Mouse (Mus musculus) spleen, adult 2 months (tissue): Measurements from ENCODE around the gene Phlda2. TPM values are rescaled to one million over a fixed set of nuclear protein-coding genes. Genes with fewer than 3 reads are reported as not detected.
"Not testable (repeated sequence)": the region's sequence is repeated elsewhere in the genome, so short reads cannot be mapped to it uniquely, and the experiment has no call there.

Experiments used
- DNase-seq, 2 experiments: peaks; one replicate each; pipeline versions ENCODE4 v3.0.0 to v3.0.0-alpha.2; 2012 to 2021; ENCODE audit warnings: low spot score in 2 of 2, low read depth in 1 of 2
- H3K27ac ChIP-seq: fragments of 200-500 bp; 2 replicates; pipeline ENCODE4 v1.5.1; 2012; ENCODE audit warnings: low read length, inconsistent platforms; ENCODE audit not compliant: insufficient read depth
- H3K27me3 ChIP-seq: fragments of 200-500 bp; 2 replicates; pipeline ENCODE4 v1.6.1; 2012; ENCODE audit warnings: mild to moderate bottlenecking, moderate library complexity, low read length, inconsistent platforms; ENCODE audit not compliant: control insufficient read depth, insufficient read depth
- H3K36me3 ChIP-seq: fragments of 200-500 bp; 2 replicates; pipeline ENCODE4 v1.6.1; 2012; ENCODE audit warnings: mild to moderate bottlenecking, low read length, inconsistent platforms; ENCODE audit not compliant: control insufficient read depth, insufficient read depth
- H3K4me1 ChIP-seq: fragments of 200-500 bp; 2 replicates; pipeline ENCODE4 v1.6.1; 2011; ENCODE audit warnings: inconsistent platforms; ENCODE audit not compliant: control insufficient read depth, insufficient read depth, insufficient read length
- H3K4me3 ChIP-seq: fragments of 200-500 bp; 2 replicates; pipeline ENCODE4 v1.5.1; 2011; ENCODE audit warnings: mild to moderate bottlenecking, inconsistent platforms; ENCODE audit not compliant: insufficient read depth, insufficient read length; ENCODE audit errors: extremely low read depth
- CTCF ChIP-seq: fragments of 200-500 bp; IDR thresholded peaks from 2 replicates; pipeline ENCODE4 v1.5.1; 2011; ENCODE audit warnings: mild to moderate bottlenecking, inconsistent platforms; ENCODE audit not compliant: insufficient read depth, insufficient read length, insufficient replicate concordance; ENCODE audit errors: extremely low read depth
- POLR2A ChIP-seq: fragments of 200-500 bp; IDR thresholded peaks from 2 replicates; pipeline ENCODE4 v1.6.1; 2011; ENCODE audit warnings: low read depth, low read length, inconsistent platforms
- WGBS: fragments of 180-500 bp; shearing (Covaris S2); methylation state at CpG from one replicate; pipeline ENCODE4 v1.1.7; 2018; 5-methylcytosine and 5-hydroxymethylcytosine counted together
- polyA plus RNA-seq: library from polyadenylated mRNA; depleted of rRNA; stranded (reverse); fragments of >200 nt; gene quantifications from 2 replicates; pipeline ENCODE4 v1.2.3, GENCODE M21; 2012

The Phlda2 gene
- polyA plus RNA-seq, 1 experiment: 0.37 TPM

- Histone ChIP-seq H3K4me3 (no peak overlapping the region), H3K27me3 (no peaks in the 10 kb centered on the region), H3K4me1 (peaks cover 6% of the 10 kb centered on the region), H3K36me3 (peaks cover 39% of the 10 kb centered on the region), H3K27ac (no peak overlapping the region)
- DNase-seq: no peak
- WGBS: 92% methylated on average over 1 of the region's 1 CpGs
- TF ChIP-seq POLR2A: no peak
- TF ChIP-seq CTCF: no peak
Observed at GRCm38 (mm10) chr7:143538671-143539070, 35.7 kb upstream of the Phlda2 start.

GRCm38 (mm10) chr7:143538229-143538628 is 35.3 kb upstream of the Phlda2 start:
- H3K27me3 ChIP-seq, H3K4me1 ChIP-seq, DNase-seq, H3K4me3 ChIP-seq, H3K27ac ChIP-seq: not testable (repeated sequence)
- WGBS: 82% methylated on average over 6 of the region's 6 CpGs
- peaks cover 43% of the 10 kb centered on the region for H3K36me3 ChIP-seq

- Histone ChIP-seq H3K27ac (no peak overlapping the region), H3K4me3 (no peak overlapping the region), H3K27me3 (no peaks in the 10 kb centered on the region), H3K36me3 (peaks cover 53% of the 10 kb centered on the region), H3K4me1 (no peaks in the 10 kb centered on the region)
- no peak for DNase-seq
- no peak for TF ChIP-seq POLR2A
- no peak for TF ChIP-seq CTCF
- WGBS: 89% methylated on average over 3 of the region's 3 CpGs
Observed at GRCm38 (mm10) chr7:143536251-143536650, 33.3 kb upstream of the Phlda2 start.

- H3K36me3 ChIP-seq: peaks cover 64% of the 10 kb centered on the region
- no peak overlapping the region for H3K4me3 ChIP-seq
- H3K27ac ChIP-seq: no peak overlapping the region
Observed at GRCm38 (mm10) chr7:143533284-143533683, 30.3 kb upstream of the Phlda2 start.

GRCm38 (mm10) chr7:143532410-143532809 is 29.5 kb upstream of the Phlda2 start:
- no peak for DNase-seq
- TF ChIP-seq POLR2A: no peak
- TF ChIP-seq CTCF: no peak
- 82% methylated on average over 1 of the region's 1 CpGs for WGBS
- Histone ChIP-seq H3K4me3 (no peak overlapping the region), H3K27ac (no peak overlapping the region), H3K27me3 (no peaks in the 10 kb centered on the region), H3K36me3 (peaks cover 63% of the 10 kb centered on the region), H3K4me1 (no peaks in the 10 kb centered on the region)

More at GRCm38 (mm10) chr7:143533284-143533683, 30.3 kb upstream of the Phlda2 start:
- WGBS: 76% methylated on average over 2 of the region's 2 CpGs
- H3K27me3 ChIP-seq: no peaks in the 10 kb centered on the region
- TF ChIP-seq POLR2A (no peak), CTCF (no peak)
- no peak for DNase-seq
- H3K4me1 ChIP-seq: no peaks in the 10 kb centered on the region

- Histone ChIP-seq H3K27me3 (no peaks in the 10 kb centered on the region), H3K4me1 (no peaks in the 10 kb centered on the region), H3K36me3 (peaks cover 62% of the 10 kb centered on the region), H3K27ac (no peak overlapping the region), H3K4me3 (no peak overlapping the region)
- no peak for TF ChIP-seq CTCF
- no peak for TF ChIP-seq POLR2A
- DNase-seq: no peak
- 82% methylated on average over 4 of the region's 4 CpGs for WGBS
Observed at GRCm38 (mm10) chr7:143519333-143519732, 16.4 kb upstream of the Phlda2 start.

- Histone ChIP-seq H3K27ac (no peak overlapping the region), H3K4me3 (no peak overlapping the region), H3K4me1 (no peaks in the 10 kb centered on the region), H3K36me3 (peaks cover 34% of the 10 kb centered on the region), H3K27me3 (no peaks in the 10 kb centered on the region)
- no peak for DNase-seq
- TF ChIP-seq POLR2A (no peak), CTCF (no peak)
- 94% methylated on average over 4 of the region's 4 CpGs for WGBS
Observed at GRCm38 (mm10) chr7:143514416-143514768, 11.4 kb upstream of the Phlda2 start.

- no peak overlapping the region for H3K27ac ChIP-seq
- H3K36me3 ChIP-seq: peaks cover 30% of the 10 kb centered on the region
- no peak for DNase-seq
- H3K27me3 ChIP-seq: no peaks in the 10 kb centered on the region
- TF ChIP-seq POLR2A: no peak
- TF ChIP-seq CTCF: no peak
- no peaks in the 10 kb centered on the region for H3K4me1 ChIP-seq
- 39% methylated on average over 10 of the region's 10 CpGs for WGBS
- no peak overlapping the region for H3K4me3 ChIP-seq
Observed at GRCm38 (mm10) chr7:143513763-143514415, 10.9 kb upstream of the Phlda2 start.
